8 mouse cellular contexts compared by ENCODE assay signal in genomic region chr16:55933681-55934343, GRCm38 (mm10). TPM values are rescaled to one million over a fixed set of nuclear protein-coding genes. Genes with fewer than 3 reads are reported as not detected.
DNase-seq lines count a peak whose midpoint lies in the region; ATAC-seq and TF ChIP-seq lines count a peak whose summit lies in the region.

No protein-coding gene starts in this region.

- no peaks in the 10 kb centered on the region for H3K36me3 ChIP-seq in kidney, postnatal 0 days (ENCODE audit: insufficient read depth, low read length)
- H3K36me3 ChIP-seq in liver, embryonic 14.5 days (replicated peaks; ENCODE audit: control insufficient read depth, insufficient read depth, low read depth) = no peaks in the 10 kb centered on the region
- H3K36me3 ChIP-seq in neural tube, embryonic 12.5 days = peaks cover 5% of the 10 kb centered on the region; the same call in 1 of the 2 replicates

- no peaks in the 10 kb centered on the region for H3K27me3 ChIP-seq in kidney, postnatal 0 days (ENCODE audit: insufficient read depth, low read length)
- H3K27me3 ChIP-seq in liver, embryonic 14.5 days (ENCODE audit: control insufficient read depth, insufficient read depth, low read length) = no peaks in the 10 kb centered on the region
- no peaks in the 10 kb centered on the region for H3K27me3 ChIP-seq in neural tube, embryonic 12.5 days (replicated peaks)

- peak overlapping the region; percentile 63 for H3K4me3 ChIP-seq in kidney, postnatal 0 days (replicated peaks; ENCODE audit: low read depth, low read length)
- peak overlapping the region; percentile 77 to 93 for H3K4me3 ChIP-seq in liver, embryonic 14.5 days (ENCODE audit: insufficient read depth in 1 of 2, low read depth in 2 of 2, low read length in 2 of 2)
- peak overlapping the region; percentile 72 for H3K4me3 ChIP-seq in neural tube, embryonic 12.5 days

- 0 out of 2 replicates have a peak, but pooled peaks have one; percentile 43 for ATAC-seq in kidney, postnatal 0 days (replicated peaks; ENCODE audit: low FRiP score, low read depth)
- peak; percentile 44; the same call in 1 of the 2 replicates for ATAC-seq in liver, embryonic 14.5 days (ENCODE audit: insufficient read depth)
- ATAC-seq in neural tube, embryonic 12.5 days (ENCODE audit: low FRiP score, low read depth) = peak; percentile 70

- DNase-seq in 3T3-L1 (ENCODE audit: low read depth, low spot score) (peak; percentile 48), NIH3T3 (ENCODE audit: low read depth) (peak; percentile 52)
- peak; percentile 64 for DNase-seq in embryo, embryonic 11 days
- peak; percentile 3 to 5 for DNase-seq in heart, adult 9 months (ENCODE audit: low spot score in 2 of 2)
- DNase-seq in kidney, postnatal 0 days (ENCODE audit: low spot score) = peak; percentile 24
- DNase-seq in liver, embryonic 14.5 days (ENCODE audit: low read depth in 3 of 3, low spot score in 3 of 3) = peak; percentile 40 to 59 (median 46)
- DNase-seq in thymus, postnatal 0 days (ENCODE audit: low spot score) = peak; percentile 67

- H3K27ac ChIP-seq in kidney, postnatal 0 days = peak overlapping the region; percentile 54
- H3K27ac ChIP-seq in liver, embryonic 14.5 days = peak overlapping the region; percentile 33
- peak overlapping the region; percentile 37; the same call in 1 of the 2 replicates for H3K27ac ChIP-seq in neural tube, embryonic 12.5 days

- under 1% methylated on average over 32 of the region's 32 CpGs for whole genome bisulfite sequencing in kidney, postnatal 0 days
- WGBS in liver, embryonic 14.5 days (ENCODE audit: insufficient replicate concordance) = under 1% methylated on average over 32 of the region's 32 CpGs
- under 1% methylated on average over 32 of the region's 32 CpGs for WGBS in neural tube, embryonic 12.5 days

- TF ChIP-seq CTCF in kidney, postnatal 0 days (IDR thresholded peaks at IDR 0.05; ENCODE audit: low read depth) = peak; percentile 18; the same call in 1 of the 2 replicates
- 0 out of 2 replicates have a peak, but pooled peaks have one; percentile 5 for TF ChIP-seq CTCF in liver, embryonic 14.5 days (IDR thresholded peaks at IDR 0.05; ENCODE audit: low read depth)

- no peaks in the 10 kb centered on the region for H3K4me1 ChIP-seq in kidney, postnatal 0 days (replicated peaks; ENCODE audit: insufficient read depth, low read length)
- no peaks in the 10 kb centered on the region; a peak in 1 of 4 replicates for H3K4me1 ChIP-seq in liver, embryonic 14.5 days (replicated peaks; ENCODE audit: control insufficient read depth in 2 of 2, insufficient read depth in 2 of 2, low read length in 1 of 2)
- no peaks in the 10 kb centered on the region for H3K4me1 ChIP-seq in neural tube, embryonic 12.5 days

- no peaks in the 10 kb centered on the region for H3K9me3 ChIP-seq in kidney, postnatal 0 days (replicated peaks; ENCODE audit: low read length)
- H3K9me3 ChIP-seq in liver, embryonic 14.5 days (ENCODE audit: control insufficient read depth, low read length) = no peaks in the 10 kb centered on the region
- no peaks in the 10 kb centered on the region for H3K9me3 ChIP-seq in neural tube, embryonic 12.5 days

- peak overlapping the region; percentile 86 for H3K4me2 ChIP-seq in kidney, postnatal 0 days (ENCODE audit: low read length)
- peak overlapping the region; percentile 76 for H3K4me2 ChIP-seq in liver, embryonic 14.5 days (ENCODE audit: low read depth)
- peak overlapping the region; percentile 75 for H3K4me2 ChIP-seq in neural tube, embryonic 12.5 days (replicated peaks)

- peak overlapping the region; percentile 52 for H3K9ac ChIP-seq in kidney, postnatal 0 days (ENCODE audit: low read depth, low read length)
- peak overlapping the region; percentile 81 for H3K9ac ChIP-seq in liver, embryonic 14.5 days (replicated peaks)
- H3K9ac ChIP-seq in neural tube, embryonic 12.5 days = peak overlapping the region; percentile 73

- TF ChIP-seq EP300 in liver, embryonic 14.5 days (IDR thresholded peaks at IDR 0.05; ENCODE audit: low read depth) = no peak

RNA-seq across cellular contexts. Expression of gene Cep97, which starts 0.8 kb away (rescaled TPM):
- 8.2 and 8.5 TPM in 2 replicates for polyA plus RNA-seq in kidney, postnatal 0 days (2015; fragmentation: Nextera tagmentation; extraction: Ambion mirVana)
- polyA plus RNA-seq in liver, embryonic 14.5 days (2012; rRNA removed) = 1.5 and 2.0 TPM in 2 replicates
- 3.9 and 5.4 TPM in 2 replicates for polyA plus RNA-seq in liver, embryonic 14.5 days (2014; fragmentation: Nextera tagmentation; extraction: Ambion mirVana)
- 19.0 and 19.7 TPM in 2 replicates for polyA plus RNA-seq in neural tube, embryonic 12.5 days (2016; fragmentation: Nextera tagmentation; extraction: Ambion mirVana)
- 46.4 and 52.7 TPM in 2 replicates for polyA plus RNA-seq in thymus, postnatal 0 days (2015; fragmentation: Nextera tagmentation; extraction: Ambion mirVana)

RNA-seq across cellular contexts. Expression of gene Rpl24, which starts 32.3 kb away (rescaled TPM):
- 924 and 1,073 TPM in 2 replicates for polyA plus RNA-seq in kidney, postnatal 0 days (2015; fragmentation: Nextera tagmentation; extraction: Ambion mirVana)
- polyA plus RNA-seq in liver, embryonic 14.5 days (2012; rRNA removed) = 155 and 464 TPM in 2 replicates
- 477 and 499 TPM in 2 replicates for polyA plus RNA-seq in liver, embryonic 14.5 days (2014; fragmentation: Nextera tagmentation; extraction: Ambion mirVana)
- polyA plus RNA-seq in neural tube, embryonic 12.5 days (2016; fragmentation: Nextera tagmentation; extraction: Ambion mirVana) = 656 and 680 TPM in 2 replicates
- 1,051 and 1,112 TPM in 2 replicates for polyA plus RNA-seq in thymus, postnatal 0 days (2015; fragmentation: Nextera tagmentation; extraction: Ambion mirVana)

RNA-seq across cellular contexts. Expression of gene Nxpe3, which starts 38.7 kb away (rescaled TPM):
- polyA plus RNA-seq in kidney, postnatal 0 days (2015; fragmentation: Nextera tagmentation; extraction: Ambion mirVana) = 2.0 and 2.2 TPM in 2 replicates
- polyA plus RNA-seq in liver, embryonic 14.5 days (2012; rRNA removed) = 0.62 and 0.83 TPM in 2 replicates
- 0.33 and 0.45 TPM in 2 replicates for polyA plus RNA-seq in liver, embryonic 14.5 days (2014; fragmentation: Nextera tagmentation; extraction: Ambion mirVana)
- 0.91 and 0.96 TPM in 2 replicates for polyA plus RNA-seq in neural tube, embryonic 12.5 days (2016; fragmentation: Nextera tagmentation; extraction: Ambion mirVana)
- 1.8 and 2.2 TPM in 2 replicates for polyA plus RNA-seq in thymus, postnatal 0 days (2015; fragmentation: Nextera tagmentation; extraction: Ambion mirVana)

RNA-seq across cellular contexts. Expression of gene Zbtb11, which starts 39.9 kb away (rescaled TPM):
- 12.1 TPM in 2 replicates for polyA plus RNA-seq in kidney, postnatal 0 days (2015; fragmentation: Nextera tagmentation; extraction: Ambion mirVana)
- polyA plus RNA-seq in liver, embryonic 14.5 days (2012; rRNA removed) = 3.1 and 5.1 TPM in 2 replicates
- 8.4 and 9.5 TPM in 2 replicates for polyA plus RNA-seq in liver, embryonic 14.5 days (2014; fragmentation: Nextera tagmentation; extraction: Ambion mirVana)
- 18.4 and 19.1 TPM in 2 replicates for polyA plus RNA-seq in neural tube, embryonic 12.5 days (2016; fragmentation: Nextera tagmentation; extraction: Ambion mirVana)
- 15.6 and 20.2 TPM in 2 replicates for polyA plus RNA-seq in thymus, postnatal 0 days (2015; fragmentation: Nextera tagmentation; extraction: Ambion mirVana)

Comparison
In these comparisons a context has a peak if more than half of its experiments do, and no peak if none do; other contexts are left out.
1. Peak in every context shown above with its lines: DNase-seq, ATAC-seq, H3K4me3 ChIP-seq and H3K27ac ChIP-seq.
2. DNase-seq: peak in every context shown above with its lines; median percentile 67 in thymus, postnatal 0 days; 64 in embryo, embryonic 11 days; 52 in NIH3T3; 48 in 3T3-L1; 46 in liver, embryonic 14.5 days; 24 in kidney, postnatal 0 days; 4 in heart, adult 9 months.